Mouse (Mus musculus): Measurements from ENCODE around the gene Tcerg1l. TPM values are rescaled to one million over a fixed set of nuclear protein-coding genes. Genes with fewer than 3 reads are reported as not detected.

Tcerg1l gene
- polyA plus RNA-seq (2012; rRNA removed) = 1.2 and 1.5 TPM in 2 replicates
- 1.2 TPM in 2 replicates for polyA plus RNA-seq (2014; fragmentation: Nextera tagmentation; extraction: Ambion mirVana)

DNA sequence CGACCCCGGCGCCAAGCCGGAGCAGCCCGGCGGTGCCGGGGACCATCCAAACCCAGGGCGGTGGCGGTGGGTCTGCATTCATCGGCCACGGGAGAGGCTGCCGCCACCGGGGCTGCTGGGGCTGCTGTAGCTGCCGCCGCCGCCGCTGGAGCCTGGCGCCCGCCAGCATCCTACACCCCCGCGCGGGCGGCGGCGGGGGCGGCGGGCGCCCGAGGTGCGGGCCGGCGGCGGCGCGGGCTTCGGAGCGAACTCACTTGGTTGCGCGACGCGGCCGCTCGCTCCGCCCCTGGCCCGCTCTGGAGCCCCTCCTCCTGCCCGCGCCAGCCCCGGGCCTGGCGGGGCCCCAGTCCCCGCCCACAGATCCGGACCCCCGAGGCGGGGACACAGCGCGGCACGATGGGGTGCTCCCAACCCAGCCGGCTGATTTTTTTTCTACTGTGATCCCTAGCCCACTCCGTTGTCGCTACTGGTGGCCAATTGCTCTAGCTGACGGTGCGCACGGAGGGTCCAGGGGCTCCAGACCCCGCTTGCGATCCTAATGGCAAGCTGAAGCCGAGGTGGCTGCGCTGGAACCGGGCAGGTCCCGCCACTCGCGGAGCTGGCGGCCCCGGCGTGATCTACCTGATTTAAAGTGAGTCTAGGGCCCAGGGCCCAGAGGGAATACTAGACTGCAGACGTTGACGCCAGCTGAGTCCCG lies at the start of gene Tcerg1l:
Gene Tcerg1l, minus strand, starts transcription at position 246 of the 697 bp plus-strand sequence.
- Histone ChIP-seq H3K27me3 (ENCODE audit: control insufficient read depth, insufficient read depth, low read length) (peaks cover 40% of the 10 kb centered on the region), H3K4me2 (replicated peaks; ENCODE audit: low read depth, low read length, severe bottlenecking) (peak within 1 kb of the TSS; percentile 94), H3K27ac (replicated peaks; ENCODE audit: low read depth, low read length) (no peak within 1 kb of the TSS), H3K4me3 (replicated peaks; ENCODE audit: low read length) (peak within 1 kb of the TSS; percentile 46), H3K4me1 (ENCODE audit: control insufficient read depth, insufficient read depth, low read length) (peaks cover 10% of the 10 kb centered on the region), H3K9me3 (ENCODE audit: control insufficient read depth, low read length) (no peaks in the 10 kb centered on the region), H3K36me3 (ENCODE audit: control insufficient read depth, insufficient read depth, low read length) (no peaks in the 10 kb centered on the region), H3K9ac (ENCODE audit: low read depth, low read length, severe bottlenecking) (no peak within 1 kb of the TSS)
- no peak for DNase-seq (ENCODE audit: low spot score)
- ATAC-seq (ENCODE audit: low FRiP score, low read depth) = no peak
- TF ChIP-seq POLR2A (IDR thresholded peaks at IDR 0.05; ENCODE audit: borderline replicate concordance, extremely low read depth, insufficient read depth, insufficient read length) = no peak
- WGBS = 2% methylated on average over 28 of the region's 76 CpGs

DNA sequence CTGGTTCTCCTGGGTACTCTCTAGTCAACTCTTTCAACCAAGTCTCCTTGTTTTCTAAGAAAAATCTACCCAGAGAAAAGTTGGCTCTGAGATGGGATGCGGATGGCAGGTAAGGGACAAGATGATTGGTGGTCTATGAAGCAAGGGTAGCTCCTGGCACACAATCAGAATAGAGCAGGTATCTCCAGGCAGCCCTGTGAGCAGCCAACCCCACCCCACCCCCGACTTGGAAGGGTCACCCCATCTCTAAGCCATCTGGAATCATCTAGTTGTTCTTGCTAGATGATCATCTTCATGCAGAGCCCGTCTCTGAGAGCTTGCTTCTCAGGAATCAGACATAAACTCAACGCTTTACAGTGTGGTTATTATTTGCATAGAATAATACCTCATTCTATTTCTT lies 44.6 kb upstream of the Tcerg1l start:
- Histone ChIP-seq H3K9ac (ENCODE audit: low read depth, low read length, severe bottlenecking) (no peak overlapping the region), H3K4me3 (replicated peaks; ENCODE audit: low read length) (no peak overlapping the region), H3K27me3 (ENCODE audit: control insufficient read depth, insufficient read depth, low read length) (no peaks in the 10 kb centered on the region), H3K36me3 (ENCODE audit: control insufficient read depth, insufficient read depth, low read length) (no peaks in the 10 kb centered on the region), H3K9me3 (ENCODE audit: control insufficient read depth, low read length) (no peaks in the 10 kb centered on the region), H3K4me2 (replicated peaks; ENCODE audit: low read depth, low read length, severe bottlenecking) (no peak overlapping the region), H3K4me1 (ENCODE audit: control insufficient read depth, insufficient read depth, low read length) (no peaks in the 10 kb centered on the region), H3K27ac (replicated peaks; ENCODE audit: low read depth, low read length) (no peak overlapping the region)
- no peak for DNase-seq (ENCODE audit: low spot score)
- no peak for ATAC-seq (ENCODE audit: low FRiP score, low read depth)
- 65% methylated on average over 4 of the region's 4 CpGs for WGBS
- no peak for TF ChIP-seq POLR2A (IDR thresholded peaks at IDR 0.05; ENCODE audit: borderline replicate concordance, extremely low read depth, insufficient read depth, insufficient read length)

DNA sequence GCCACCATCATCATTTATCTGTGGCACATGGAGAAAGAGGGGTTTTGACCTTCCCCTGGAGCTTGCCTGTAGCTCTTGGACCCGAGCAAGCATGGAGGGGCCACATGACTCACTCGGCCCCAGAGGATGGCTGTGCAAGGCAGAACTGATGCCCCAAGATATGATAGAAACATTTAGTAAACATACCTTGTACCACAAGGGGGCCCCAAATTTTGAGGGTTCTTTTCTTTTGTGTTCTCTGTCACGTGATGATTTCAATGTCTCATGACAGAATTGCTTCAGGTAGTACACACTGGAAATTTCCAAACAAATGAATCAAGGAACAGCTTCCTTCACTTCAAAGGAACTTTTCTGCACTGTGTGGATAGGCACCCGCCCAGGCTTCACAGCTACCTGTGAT lies 35.0 kb upstream of the Tcerg1l start:
- 53% methylated on average over 4 of the region's 4 CpGs for WGBS

DNA sequence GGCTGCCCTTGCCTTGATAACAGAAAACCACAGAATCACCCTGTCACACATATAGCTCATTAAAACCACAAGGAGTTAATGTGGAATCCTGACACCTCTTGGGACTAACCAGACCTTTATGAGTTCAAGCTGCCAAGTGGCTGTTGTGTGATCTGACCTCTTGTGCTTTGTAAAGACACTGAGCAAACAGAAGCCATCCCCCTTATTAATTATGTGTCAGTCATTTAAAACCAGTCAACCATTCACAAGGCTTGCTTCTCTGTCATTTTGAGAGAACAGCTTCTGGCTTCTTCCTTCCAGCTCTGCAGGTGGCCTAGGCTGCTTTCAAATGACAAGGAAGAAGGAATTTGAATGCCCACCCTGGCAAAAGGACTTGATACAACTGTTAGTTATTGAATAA lies 33.9 kb upstream of the Tcerg1l start:
- Histone ChIP-seq H3K4me2 (replicated peaks; ENCODE audit: low read depth, low read length, severe bottlenecking) (no peak overlapping the region), H3K9ac (ENCODE audit: low read depth, low read length, severe bottlenecking) (no peak overlapping the region), H3K9me3 (ENCODE audit: control insufficient read depth, low read length) (no peaks in the 10 kb centered on the region), H3K27ac (replicated peaks; ENCODE audit: low read depth, low read length) (no peak overlapping the region), H3K4me3 (replicated peaks; ENCODE audit: low read length) (no peak overlapping the region), H3K27me3 (ENCODE audit: control insufficient read depth, insufficient read depth, low read length) (no peaks in the 10 kb centered on the region), H3K4me1 (ENCODE audit: control insufficient read depth, insufficient read depth, low read length) (peaks cover 4% of the 10 kb centered on the region; the same call in 1 of the 2 replicates), H3K36me3 (ENCODE audit: control insufficient read depth, insufficient read depth, low read length) (no peaks in the 10 kb centered on the region)
- DNase-seq (ENCODE audit: low spot score) = no peak
- ATAC-seq (ENCODE audit: low FRiP score, low read depth) = no peak
- no peak for TF ChIP-seq POLR2A (IDR thresholded peaks at IDR 0.05; ENCODE audit: borderline replicate concordance, extremely low read depth, insufficient read depth, insufficient read length)

More for the DNA sequence above, 35.0 kb upstream of the Tcerg1l start:
- Histone ChIP-seq H3K9ac (ENCODE audit: low read depth, low read length, severe bottlenecking) (no peak overlapping the region), H3K4me2 (replicated peaks; ENCODE audit: low read depth, low read length, severe bottlenecking) (no peak overlapping the region), H3K9me3 (ENCODE audit: control insufficient read depth, low read length) (no peaks in the 10 kb centered on the region), H3K27ac (replicated peaks; ENCODE audit: low read depth, low read length) (no peak overlapping the region), H3K36me3 (ENCODE audit: control insufficient read depth, insufficient read depth, low read length) (no peaks in the 10 kb centered on the region), H3K4me1 (ENCODE audit: control insufficient read depth, insufficient read depth, low read length) (peaks cover 2% of the 10 kb centered on the region; the same call in 1 of the 2 replicates), H3K27me3 (ENCODE audit: control insufficient read depth, insufficient read depth, low read length) (no peaks in the 10 kb centered on the region), H3K4me3 (replicated peaks; ENCODE audit: low read length) (no peak overlapping the region)
- DNase-seq (ENCODE audit: low spot score) (no peak), ATAC-seq (ENCODE audit: low FRiP score, low read depth) (no peak)
- TF ChIP-seq POLR2A (IDR thresholded peaks at IDR 0.05; ENCODE audit: borderline replicate concordance, extremely low read depth, insufficient read depth, insufficient read length) = no peak

DNA sequence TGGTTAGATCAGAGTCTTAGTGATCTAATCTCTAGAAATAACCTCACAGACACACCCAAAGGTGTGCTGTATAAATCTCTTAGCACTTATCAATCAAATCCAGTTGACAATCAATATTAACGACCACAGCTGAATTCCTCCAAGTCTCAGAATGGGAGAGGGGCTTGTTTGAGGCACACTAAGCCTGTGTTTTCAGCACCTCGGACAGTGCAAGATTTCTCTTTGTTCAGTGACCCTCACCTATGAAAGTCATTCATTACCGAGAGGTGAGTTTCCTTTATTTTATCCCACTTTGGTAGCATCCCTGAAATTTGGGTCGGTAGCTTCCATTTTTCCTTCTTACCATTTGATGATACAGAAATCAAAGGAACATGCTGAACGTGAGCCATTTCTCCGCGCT lies 32.4 kb upstream of the Tcerg1l start:
- Histone ChIP-seq H3K9ac (ENCODE audit: low read depth, low read length, severe bottlenecking) (no peak overlapping the region), H3K27ac (replicated peaks; ENCODE audit: low read depth, low read length) (no peak overlapping the region), H3K36me3 (ENCODE audit: control insufficient read depth, insufficient read depth, low read length) (no peaks in the 10 kb centered on the region), H3K4me2 (replicated peaks; ENCODE audit: low read depth, low read length, severe bottlenecking) (no peak overlapping the region), H3K4me1 (ENCODE audit: control insufficient read depth, insufficient read depth, low read length) (peaks cover 4% of the 10 kb centered on the region; the same call in 1 of the 2 replicates), H3K9me3 (ENCODE audit: control insufficient read depth, low read length) (no peaks in the 10 kb centered on the region), H3K4me3 (replicated peaks; ENCODE audit: low read length) (no peak overlapping the region), H3K27me3 (ENCODE audit: control insufficient read depth, insufficient read depth, low read length) (no peaks in the 10 kb centered on the region)
- ATAC-seq (ENCODE audit: low FRiP score, low read depth) (no peak), DNase-seq (ENCODE audit: low spot score) (peak; percentile 57)
- TF ChIP-seq POLR2A (IDR thresholded peaks at IDR 0.05; ENCODE audit: borderline replicate concordance, extremely low read depth, insufficient read depth, insufficient read length) = no peak
- WGBS = 56% methylated on average over 7 of the region's 7 CpGs
